Mouse (Mus musculus) Patski (cell line): ENCODE results near the gene Amotl2. TPM values are rescaled to one million over a fixed set of nuclear protein-coding genes. Genes with fewer than 3 reads are reported as not detected.
A peak's percentile ranks its signal among the peaks of the same experiment; 100 is the strongest.

Experiments used
- ATAC-seq: fragments of 100-300 bp; one replicate; pipeline ENCODE4 v1.8.0; 2021
- CTCF ChIA-PET: fragments of 350-600 bp; sonication (Branson Sonifier 250); formaldehyde crosslinking; loops from one replicate; lab custom pipeline; 2022; ENCODE audit warnings: inconsistent platforms; lab: Charles Lee
- POLR2A ChIA-PET: fragments of 350-600 bp; sonication (Branson Sonifier 250); formaldehyde crosslinking; loops from one replicate; lab custom pipeline; 2022; ENCODE audit warnings: antibody characterized with exemption, inconsistent platforms; lab: Charles Lee
- DNase-seq: peaks from one replicate; pipeline ENCODE4 v3.0.0-alpha.2; 2011; ENCODE audit warnings: low read depth, low spot score
- H3K27me3 ChIP-seq: fragments of 371-371 bp; one replicate; pipeline ENCODE4 v1.5.1; 2021
- CTCF ChIP-seq: fragments of 100-300 bp; IDR thresholded peaks from one replicate; pipeline ENCODE4 v1.5.1; 2021
- in situ Hi-C: fragments of 300-500 bp; cut with MboI; formaldehyde crosslinking; loops from 3 replicates; pipeline ENCODE4 v1.11.1; 2018; ENCODE audit warnings: low pct_unique_long_range_greater_than_20kb, mixed read lengths
- polyA plus RNA-seq: library from polyadenylated mRNA; unstranded; gene quantifications from one replicate; pipeline ENCODE4 v1.2.3, GENCODE M21; 2021

The Amotl2 gene
- polyA plus RNA-seq, 1 experiment from 2014 or later = 306 TPM

DNA sequence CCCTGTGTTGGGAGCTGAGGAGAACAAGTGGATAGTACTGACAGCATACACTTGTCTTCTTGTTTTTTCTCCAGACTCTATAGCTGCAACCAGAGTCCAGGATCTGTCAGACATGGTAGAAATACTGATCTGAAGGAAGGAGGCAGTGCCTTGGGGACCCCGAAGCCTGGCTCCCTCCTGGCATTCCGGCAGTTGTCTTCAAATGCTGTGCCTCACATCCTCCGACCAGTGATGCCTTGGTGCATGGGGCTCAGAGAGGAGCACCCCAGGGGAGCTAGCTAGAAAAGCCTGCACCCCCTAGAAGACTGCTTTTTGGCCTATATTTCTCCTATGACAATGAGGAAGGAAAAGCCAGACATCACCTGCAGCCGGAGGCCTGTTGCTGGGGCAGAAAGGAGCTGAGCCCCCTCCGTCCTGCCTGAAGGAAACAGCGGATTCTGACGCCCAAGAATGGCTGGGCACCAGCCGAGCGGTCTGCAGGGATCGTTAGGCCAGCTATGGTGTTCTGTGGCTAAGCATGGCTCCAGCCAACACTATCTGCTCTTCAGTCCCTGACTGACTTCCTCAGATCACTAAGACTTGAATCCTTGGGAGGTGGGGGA, 15.2 kb downstream of the Amotl2 start:
- in situ Hi-C loops = loop anchor here (5.0 kb wide), 1 partner anchor 46 kb away; no protein-coding TSS in a partner anchor
- POLR2A ChIA-PET = interaction anchor here (0.9 to 25.8 kb wide), 11 partner anchors 12 to 102 kb away, joined by 3 to 312 read pairs (median 8); no protein-coding TSS in a partner anchor

DNA sequence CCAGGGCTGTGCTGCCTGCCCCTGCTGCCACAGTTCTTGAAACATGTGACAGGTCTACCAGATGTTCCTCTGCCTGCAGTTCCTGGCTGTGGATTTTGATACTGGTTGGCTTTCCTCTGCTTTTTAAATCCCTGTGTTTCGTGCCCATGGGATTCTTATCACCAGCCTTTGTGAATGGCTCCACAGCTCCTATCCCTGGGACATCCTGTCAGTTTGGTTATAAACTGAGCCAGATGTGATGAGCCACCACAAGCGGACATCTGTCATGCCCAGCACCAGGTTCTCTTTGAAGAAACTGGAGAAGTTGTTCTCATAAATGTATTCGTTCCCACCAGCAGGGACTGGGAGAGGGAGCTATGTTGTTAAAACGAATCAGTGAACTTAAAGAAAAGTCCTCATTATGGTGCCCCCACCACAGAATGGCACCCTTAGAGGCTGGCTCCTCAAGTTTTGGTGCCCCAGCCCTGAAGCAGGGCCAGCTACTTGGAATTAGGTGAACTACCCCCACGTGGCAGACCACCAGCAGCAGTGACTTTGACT, 15.9 kb downstream of the Amotl2 start:
- no peak for DNase-seq
- TF ChIP-seq CTCF = no peak
- CTCF ChIA-PET = interaction anchor here (1.0 to 2.9 kb wide), 9 partner anchors 14 to 135 kb away, joined by 3 to 12 read pairs (median 4); no protein-coding TSS in a partner anchor

More for the DNA sequence above, 15.2 kb downstream of the Amotl2 start:
- TF ChIP-seq CTCF = no peak
- H3K27me3 ChIP-seq = no peaks in the 10 kb centered on the region
- DNase-seq (no peak), ATAC-seq (no peak)
- CTCF ChIA-PET = interaction anchor here (0.9 to 2.9 kb wide), 10 partner anchors 11 to 137 kb away, joined by 3 to 12 read pairs (median 6); no protein-coding TSS in a partner anchor

DNA sequence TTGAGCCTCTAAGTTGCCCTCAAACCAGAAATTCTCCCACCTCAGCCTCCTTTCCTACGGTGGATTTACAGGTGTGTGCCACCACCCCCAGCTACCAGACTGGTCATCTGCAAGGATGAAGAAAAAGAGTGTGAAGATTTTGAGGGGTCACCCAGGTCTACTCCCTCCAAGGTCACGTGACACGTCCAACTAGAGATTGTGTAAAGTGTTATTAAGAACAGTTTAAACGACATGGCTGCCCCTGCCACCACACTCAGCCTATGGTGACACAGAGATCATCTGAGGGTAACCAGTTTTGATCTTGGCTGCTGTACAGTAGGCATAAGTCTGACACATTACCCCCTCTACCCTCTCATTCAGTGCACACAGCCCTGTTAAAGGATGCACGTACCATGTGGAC, 17.0 kb downstream of the Amotl2 start:
- ATAC-seq = no peak

More for the DNA sequence above, 15.9 kb downstream of the Amotl2 start:
- ATAC-seq = no peak
- in situ Hi-C loops = loop anchor here (5.0 kb wide), 1 partner anchor 45 kb away; no protein-coding TSS in a partner anchor
- POLR2A ChIA-PET = interaction anchor here (0.7 to 25.8 kb wide), 13 partner anchors 8 to 103 kb away, joined by 3 to 312 read pairs (median 4); no protein-coding TSS in a partner anchor
- H3K27me3 ChIP-seq = no peaks in the 10 kb centered on the region

DNA sequence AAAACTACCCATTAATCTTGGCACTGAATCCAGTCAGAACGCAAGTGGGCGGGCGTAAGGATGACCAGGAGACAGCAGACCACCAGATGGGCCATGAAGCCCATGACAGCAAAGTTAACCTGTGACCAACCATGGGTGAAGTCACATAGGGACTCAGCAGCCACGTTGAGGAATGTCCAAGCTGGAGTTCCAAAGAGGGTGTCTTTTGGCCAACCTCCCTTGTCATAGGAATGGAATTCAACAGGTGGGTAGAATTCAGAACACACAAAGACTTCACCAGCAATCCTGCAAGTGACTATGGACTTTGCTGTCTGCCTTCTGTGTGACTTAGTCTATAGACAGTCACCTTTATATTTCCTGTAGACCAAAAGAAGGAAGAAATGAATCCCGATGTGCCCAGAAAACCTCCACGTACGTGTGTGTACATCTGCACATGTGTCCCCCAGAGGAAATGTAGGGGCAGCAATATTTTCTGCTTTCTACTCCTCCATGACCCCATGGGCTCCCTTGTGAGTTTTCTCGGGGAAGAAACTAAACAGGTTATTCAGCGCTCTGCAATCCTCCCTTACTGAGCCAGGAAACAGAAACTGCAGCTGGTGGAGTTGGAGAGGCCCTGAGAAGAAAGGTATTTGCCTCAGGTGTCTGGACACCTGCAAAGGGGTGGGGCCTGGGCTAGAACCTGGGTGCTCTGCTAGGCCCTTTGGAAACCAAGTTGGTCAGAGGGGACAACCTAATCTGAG, 17.7 kb downstream of the Amotl2 start:
- DNase-seq = no peak
- CTCF ChIA-PET = interaction anchor here (0.8 to 4.9 kb wide), 6 partner anchors 11 to 133 kb away, joined by 3 to 26 read pairs (median 3); no protein-coding TSS in a partner anchor

More for the DNA sequence above, 17.0 kb downstream of the Amotl2 start:
- DNase-seq = no peak
- POLR2A ChIA-PET = interaction anchor here (0.7 to 25.8 kb wide), 9 partner anchors 9 to 96 kb away, joined by 3 to 312 read pairs (median 4); no protein-coding TSS in a partner anchor
- H3K27me3 ChIP-seq = no peaks in the 10 kb centered on the region
- no peak for TF ChIP-seq CTCF
- CTCF ChIA-PET = interaction anchor here (1.2 to 4.9 kb wide), 4 partner anchors 30 to 134 kb away, joined by 3 to 26 read pairs (median 8); no protein-coding TSS in a partner anchor
- in situ Hi-C loops = loop anchor here (5.0 kb wide), 1 partner anchor 44 kb away; no protein-coding TSS in a partner anchor

DNA sequence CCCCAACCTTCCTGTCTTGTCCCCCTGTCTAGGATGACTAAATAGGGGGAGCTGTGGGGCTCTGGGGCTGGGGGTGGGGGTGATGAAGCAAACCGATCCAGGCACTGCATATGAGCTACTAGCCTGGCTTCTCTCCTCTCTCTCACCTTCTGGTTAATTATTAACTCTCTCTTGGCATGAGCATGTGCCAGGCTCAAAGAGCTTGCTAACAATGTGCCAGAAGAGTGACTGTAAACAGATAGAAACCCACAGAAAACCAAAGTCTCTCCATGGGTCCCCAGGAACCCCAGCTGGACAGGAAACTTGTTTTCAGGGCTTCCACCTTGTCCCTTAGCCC, 18.2 kb downstream of the Amotl2 start:
- in situ Hi-C loops = loop anchor here (5.0 kb wide), 1 partner anchor 43 kb away; no protein-coding TSS in a partner anchor
- H3K27me3 ChIP-seq = no peaks in the 10 kb centered on the region
- CTCF ChIA-PET = interaction anchor here (0.8 to 4.9 kb wide), 7 partner anchors 10 to 133 kb away, joined by 3 to 26 read pairs (median 3); no protein-coding TSS in a partner anchor
- peak; percentile 33 for ATAC-seq
- POLR2A ChIA-PET = interaction anchor here (0.9 to 25.8 kb wide), 9 partner anchors 12 to 98 kb away, joined by 3 to 312 read pairs (median 6); no protein-coding TSS in a partner anchor
- no peak for TF ChIP-seq CTCF
- DNase-seq = no peak

More for the DNA sequence above, 17.7 kb downstream of the Amotl2 start:
- no peak for TF ChIP-seq CTCF
- POLR2A ChIA-PET = interaction anchor here (0.7 to 25.8 kb wide), 11 partner anchors 11 to 97 kb away, joined by 3 to 312 read pairs (median 4); no protein-coding TSS in a partner anchor
- no peaks in the 10 kb centered on the region for H3K27me3 ChIP-seq
- peak; percentile 13 for ATAC-seq
- in situ Hi-C loops = loop anchor here (5.0 kb wide), 1 partner anchor 43 kb away; no protein-coding TSS in a partner anchor

DNA sequence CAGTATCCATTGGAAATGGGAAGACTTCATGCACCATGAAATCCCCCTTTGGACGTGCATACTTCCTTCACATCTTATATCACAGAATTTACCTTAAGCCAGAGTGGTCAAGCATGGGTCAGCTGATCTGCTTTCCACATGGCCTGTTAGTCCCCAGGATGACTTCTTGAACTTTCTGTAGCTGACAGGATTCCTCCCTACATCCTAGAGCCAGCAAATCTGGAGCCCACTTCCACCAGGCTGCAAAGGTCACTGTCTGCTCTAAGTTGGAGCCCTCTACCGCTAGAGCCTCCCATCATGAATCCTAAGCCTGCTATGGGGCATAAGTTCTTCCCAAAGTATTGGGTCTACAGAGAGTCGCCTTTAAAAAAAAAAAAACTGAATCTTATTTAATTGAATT, 18.8 kb downstream of the Amotl2 start:
- CTCF ChIA-PET = interaction anchor here (0.8 to 4.9 kb wide), 7 partner anchors 10 to 132 kb away, joined by 3 to 26 read pairs (median 3); no protein-coding TSS in a partner anchor
- no peak for DNase-seq
- H3K27me3 ChIP-seq = no peaks in the 10 kb centered on the region
- in situ Hi-C loops = no loop called here
- no peak for ATAC-seq
- POLR2A ChIA-PET = interaction anchor here (0.9 to 25.8 kb wide), 9 partner anchors 12 to 98 kb away, joined by 3 to 312 read pairs (median 10); no protein-coding TSS in a partner anchor
- no peak for TF ChIP-seq CTCF

DNA sequence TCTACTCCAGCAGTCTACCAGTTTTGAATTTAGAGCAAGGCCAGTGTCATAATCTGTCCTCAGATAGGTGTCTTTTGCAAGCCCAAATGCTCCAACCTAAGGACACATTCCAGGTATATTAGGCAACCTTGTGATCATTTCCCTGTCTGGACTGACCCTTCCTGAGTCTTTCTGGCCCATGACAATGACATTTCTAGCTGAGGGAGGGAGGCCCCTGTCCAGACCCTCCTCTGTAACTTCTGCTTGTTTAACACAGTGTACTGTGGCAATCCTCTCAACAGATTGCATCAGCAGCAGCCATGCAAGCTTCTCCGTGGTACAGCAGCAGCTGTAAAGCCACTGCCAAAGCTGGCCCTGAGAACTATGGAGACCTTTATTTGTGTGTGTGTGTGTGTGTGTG, 19.5 kb downstream of the Amotl2 start:
- DNase-seq = no peak
- in situ Hi-C loops = no loop called here

DNA sequence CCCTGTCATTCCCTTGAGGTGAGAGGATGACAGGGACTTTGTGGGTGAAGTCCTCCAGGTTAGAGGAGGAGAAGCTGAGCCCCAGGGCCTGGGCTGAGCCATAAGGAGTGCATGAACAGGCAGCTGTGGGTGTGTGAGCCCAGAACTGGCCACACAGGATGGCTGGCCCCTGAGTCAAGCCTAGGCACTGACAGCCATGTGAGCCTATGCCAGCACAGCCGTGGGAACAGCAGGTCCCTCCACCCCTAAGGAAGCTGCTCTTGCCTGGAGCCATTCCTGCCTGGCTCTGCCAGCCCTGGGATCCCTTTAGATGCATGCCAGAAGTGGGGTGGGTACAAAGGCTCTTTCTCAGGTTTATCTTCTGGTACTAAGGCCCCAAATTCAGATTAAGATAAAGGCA, 20.9 kb downstream of the Amotl2 start:
- no peak for TF ChIP-seq CTCF
- ChIA-PET POLR2A (interaction anchor here (1.3 to 25.8 kb wide), 6 partner anchors 10 to 41 kb away, joined by 3 to 312 read pairs (median 8); no protein-coding TSS in a partner anchor), CTCF (interaction anchor here (1.2 to 4.9 kb wide), 9 partner anchors 9 to 102 kb away, joined by 3 to 26 read pairs (median 4); no protein-coding TSS in a partner anchor)
- H3K27me3 ChIP-seq = no peaks in the 10 kb centered on the region
- ATAC-seq (peak; percentile 58), DNase-seq (no peak)
- in situ Hi-C loops = no loop called here

More for the DNA sequence above, 19.5 kb downstream of the Amotl2 start:
- TF ChIP-seq CTCF = no peak
- POLR2A ChIA-PET = interaction anchor here (1.4 to 25.8 kb wide), 6 partner anchors 11 to 43 kb away, joined by 5 to 312 read pairs (median 12); no protein-coding TSS in a partner anchor
- ATAC-seq = no peak
- no peaks in the 10 kb centered on the region for H3K27me3 ChIP-seq
- CTCF ChIA-PET = interaction anchor here (1.3 to 4.9 kb wide), 5 partner anchors 10 to 100 kb away, joined by 3 to 26 read pairs (median 13); no protein-coding TSS in a partner anchor

DNA sequence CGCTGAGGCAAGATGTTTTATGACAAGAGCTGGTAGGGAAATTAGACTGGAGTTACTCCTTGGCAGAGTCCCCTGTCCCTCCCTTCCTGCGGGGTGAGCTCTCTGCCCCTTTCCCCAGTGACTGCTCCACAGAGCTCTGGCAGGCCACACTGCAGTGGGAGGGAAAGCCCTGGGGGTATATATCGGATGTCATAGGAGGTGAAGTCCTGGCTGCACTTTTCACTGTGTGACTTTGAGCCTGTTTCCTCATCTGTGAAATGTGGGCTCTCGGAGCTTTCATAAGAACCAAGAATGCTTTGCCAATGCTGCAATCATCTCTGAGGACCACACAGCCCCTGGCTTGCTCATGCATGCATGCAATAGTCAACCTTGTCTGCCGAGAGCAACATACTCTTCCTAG, 30.3 kb downstream of the Amotl2 start:
- ChIA-PET CTCF (interaction anchor here (0.7 to 2.2 kb wide), 10 partner anchors 9 to 112 kb away, joined by 3 to 13 read pairs (median 4); no protein-coding TSS in a partner anchor), POLR2A (interaction anchor here (0.9 to 4.6 kb wide), 10 partner anchors 9 to 36 kb away, joined by 3 to 40 read pairs (median 8); no protein-coding TSS in a partner anchor)
- H3K27me3 ChIP-seq = no peaks in the 10 kb centered on the region
- peak; percentile 95 for ATAC-seq
- DNase-seq = peak; percentile 93
- no peak for TF ChIP-seq CTCF
- in situ Hi-C loops = no loop called here
